Mouse (Mus musculus): ENCODE data around the gene Mc3r. TPM values are rescaled to one million over a fixed set of nuclear protein-coding genes. Genes with fewer than 3 reads are reported as not detected.

Gene Mc3r
- total and polyA plus RNA-seq, 2 experiments from 2014 or later: 0.53 to 0.86 TPM

GRCm38 (mm10) chr2:172282071-172282710 is 33.9 kb downstream of the Mc3r start:
- no peak overlapping the region for H3K9ac ChIP-seq
- 25% methylated on average over 19 of the region's 19 CpGs for WGBS

GRCm38 (mm10) chr2:172287715-172288114 is 39.4 kb downstream of the Mc3r start:
- WGBS: 95% methylated on average over 1 of the region's 1 CpGs

More at GRCm38 (mm10) chr2:172282071-172282710, 33.9 kb downstream of the Mc3r start:
- no peak for TF ChIP-seq CTCF (IDR thresholded peaks at IDR 0.05; ENCODE audit: low read depth)
- Histone ChIP-seq H3K36me3 (ENCODE audit: insufficient read depth) (no peaks in the 10 kb centered on the region), H3K4me3 (ENCODE audit: low read depth, low read length) (no peak overlapping the region), H3K9me3 (ENCODE audit: low read length) (no peaks in the 10 kb centered on the region), H3K27me3 (ENCODE audit: insufficient read depth, low read length) (no peaks in the 10 kb centered on the region), H3K27ac (ENCODE audit: low read depth, low read length) (0 out of 2 replicates have a peak overlapping the region, but pooled peaks have one; percentile 21), H3K4me1 (ENCODE audit: insufficient read depth) (peaks cover 9% of the 10 kb centered on the region), H3K4me2 (ENCODE audit: low read depth) (no peak overlapping the region)
- DNase-seq (peak; percentile 75), ATAC-seq (peak; percentile 78)

GRCm38 (mm10) chr2:172288965-172289364 is 40.7 kb downstream of the Mc3r start:
- Histone ChIP-seq H3K9me3 (ENCODE audit: low read length) (no peaks in the 10 kb centered on the region), H3K27me3 (ENCODE audit: insufficient read depth, low read length) (no peaks in the 10 kb centered on the region), H3K4me2 (ENCODE audit: low read depth) (no peak overlapping the region), H3K36me3 (ENCODE audit: insufficient read depth) (no peaks in the 10 kb centered on the region), H3K9ac (no peak overlapping the region), H3K4me3 (ENCODE audit: low read depth, low read length) (no peak overlapping the region), H3K27ac (ENCODE audit: low read depth, low read length) (no peak overlapping the region), H3K4me1 (ENCODE audit: insufficient read depth) (no peaks in the 10 kb centered on the region; the same call in 1 of the 2 replicates)
- DNase-seq: no peak
- 20% methylated on average over 10 of the region's 11 CpGs for WGBS
- ATAC-seq: no peak
- no peak for TF ChIP-seq CTCF (IDR thresholded peaks at IDR 0.05; ENCODE audit: low read depth)

More at GRCm38 (mm10) chr2:172287715-172288114, 39.4 kb downstream of the Mc3r start:
- H3K9ac ChIP-seq: no peak overlapping the region
- no peaks in the 10 kb centered on the region for H3K27me3 ChIP-seq (ENCODE audit: insufficient read depth, low read length)
- no peak overlapping the region for H3K4me2 ChIP-seq (ENCODE audit: low read depth)
- no peak overlapping the region for H3K27ac ChIP-seq (ENCODE audit: low read depth, low read length)
- peaks cover 3% of the 10 kb centered on the region for H3K4me1 ChIP-seq (ENCODE audit: insufficient read depth)
- no peak for DNase-seq
- ATAC-seq: no peak
- no peaks in the 10 kb centered on the region for H3K36me3 ChIP-seq (ENCODE audit: insufficient read depth)
- H3K9me3 ChIP-seq (ENCODE audit: low read length): no peaks in the 10 kb centered on the region
- H3K4me3 ChIP-seq (ENCODE audit: low read depth, low read length): no peak overlapping the region
- TF ChIP-seq CTCF (IDR thresholded peaks at IDR 0.05; ENCODE audit: low read depth): no peak

- TF ChIP-seq CTCF (IDR thresholded peaks at IDR 0.05; ENCODE audit: low read depth): no peak
- H3K4me2 ChIP-seq (ENCODE audit: low read depth): no peak overlapping the region
Observed at GRCm38 (mm10) chr2:172289632-172290031, 41.3 kb downstream of the Mc3r start.

GRCm38 (mm10) chr2:172290474-172290873 is 42.2 kb downstream of the Mc3r start:
- Histone ChIP-seq H3K36me3 (ENCODE audit: insufficient read depth) (no peaks in the 10 kb centered on the region), H3K4me2 (ENCODE audit: low read depth) (no peak overlapping the region), H3K27ac (ENCODE audit: low read depth, low read length) (no peak overlapping the region), H3K4me1 (ENCODE audit: insufficient read depth) (no peaks in the 10 kb centered on the region; the same call in 1 of the 2 replicates), H3K27me3 (ENCODE audit: insufficient read depth, low read length) (no peaks in the 10 kb centered on the region), H3K4me3 (ENCODE audit: low read depth, low read length) (no peak overlapping the region), H3K9me3 (ENCODE audit: low read length) (no peaks in the 10 kb centered on the region), H3K9ac (no peak overlapping the region)
- ATAC-seq: no peak
- DNase-seq: no peak
- 86% methylated on average over 11 of the region's 11 CpGs for WGBS
- no peak for TF ChIP-seq CTCF (IDR thresholded peaks at IDR 0.05; ENCODE audit: low read depth)

More at GRCm38 (mm10) chr2:172289632-172290031, 41.3 kb downstream of the Mc3r start:
- H3K9ac ChIP-seq: no peak overlapping the region
- H3K4me1 ChIP-seq (ENCODE audit: insufficient read depth): no peaks in the 10 kb centered on the region; the same call in 1 of the 2 replicates
- DNase-seq (no peak), ATAC-seq (no peak)
- H3K27ac ChIP-seq (ENCODE audit: low read depth, low read length): no peak overlapping the region
- no peaks in the 10 kb centered on the region for H3K9me3 ChIP-seq (ENCODE audit: low read length)
- no peaks in the 10 kb centered on the region for H3K36me3 ChIP-seq (ENCODE audit: insufficient read depth)
- no peaks in the 10 kb centered on the region for H3K27me3 ChIP-seq (ENCODE audit: insufficient read depth, low read length)
- H3K4me3 ChIP-seq (ENCODE audit: low read depth, low read length): no peak overlapping the region
- 25% methylated on average over 1 of the region's 1 CpGs for WGBS

- Histone ChIP-seq H3K27ac (ENCODE audit: low read depth, low read length) (no peak overlapping the region), H3K4me2 (ENCODE audit: low read depth) (no peak overlapping the region)
- no peak for ATAC-seq
Observed at GRCm38 (mm10) chr2:172291025-172291424, 42.7 kb downstream of the Mc3r start.

GRCm38 (mm10) chr2:172291755-172292524 is 43.6 kb downstream of the Mc3r start:
- Histone ChIP-seq H3K9ac (no peak overlapping the region), H3K4me2 (ENCODE audit: low read depth) (no peak overlapping the region), H3K27ac (ENCODE audit: low read depth, low read length) (no peak overlapping the region), H3K4me3 (ENCODE audit: low read depth, low read length) (no peak overlapping the region), H3K27me3 (ENCODE audit: insufficient read depth, low read length) (no peaks in the 10 kb centered on the region), H3K36me3 (ENCODE audit: insufficient read depth) (no peaks in the 10 kb centered on the region), H3K9me3 (ENCODE audit: low read length) (no peaks in the 10 kb centered on the region), H3K4me1 (ENCODE audit: insufficient read depth) (no peaks in the 10 kb centered on the region; the same call in 1 of the 2 replicates)
- no peak for ATAC-seq
- no peak for TF ChIP-seq CTCF (IDR thresholded peaks at IDR 0.05; ENCODE audit: low read depth)
- 94% methylated on average over 14 of the region's 14 CpGs for WGBS
- no peak for DNase-seq

More at GRCm38 (mm10) chr2:172291025-172291424, 42.7 kb downstream of the Mc3r start:
- no peaks in the 10 kb centered on the region; the same call in 1 of the 2 replicates for H3K4me1 ChIP-seq (ENCODE audit: insufficient read depth)
- no peaks in the 10 kb centered on the region for H3K27me3 ChIP-seq (ENCODE audit: insufficient read depth, low read length)
- TF ChIP-seq CTCF (IDR thresholded peaks at IDR 0.05; ENCODE audit: low read depth): no peak
- DNase-seq: no peak
- no peak overlapping the region for H3K4me3 ChIP-seq (ENCODE audit: low read depth, low read length)
- 89% methylated on average over 7 of the region's 7 CpGs for WGBS
- no peaks in the 10 kb centered on the region for H3K9me3 ChIP-seq (ENCODE audit: low read length)
- H3K36me3 ChIP-seq (ENCODE audit: insufficient read depth): no peaks in the 10 kb centered on the region
- H3K9ac ChIP-seq: no peak overlapping the region
